Mouse (Mus musculus): ENCODE results near the gene Eif3d. TPM values are rescaled to one million over a fixed set of nuclear protein-coding genes. Genes with fewer than 3 reads are reported as not detected.
A peak's percentile ranks its signal among the peaks of the same experiment; 100 is the strongest.

The Eif3d gene
- polyA plus RNA-seq, 1 experiment from 2014 or later: 239 TPM

GRCm38 (mm10) chr15:77934326-77934725 is 36.3 kb downstream of the Eif3d start:
- no peaks in the 10 kb centered on the region for H3K36me3 ChIP-seq (ENCODE audit: insufficient read depth)
- no peak for TF ChIP-seq CTCF (IDR thresholded peaks at IDR 0.05; ENCODE audit: low read depth)

GRCm38 (mm10) chr15:77933770-77934169 is 36.8 kb downstream of the Eif3d start:
- Histone ChIP-seq H3K4me3 (ENCODE audit: low read depth, low read length) (no peak overlapping the region), H3K27me3 (ENCODE audit: insufficient read depth, low read length) (no peaks in the 10 kb centered on the region), H3K27ac (ENCODE audit: low read depth) (no peak overlapping the region), H3K4me2 (peak overlapping the region; percentile 40), H3K4me1 (ENCODE audit: insufficient read depth) (0 out of 2 replicates have a peak, but pooled peaks cover 5% of the 10 kb centered on the region), H3K36me3 (ENCODE audit: insufficient read depth) (no peaks in the 10 kb centered on the region), H3K9me3 (ENCODE audit: low read depth, low read length) (no peaks in the 10 kb centered on the region), H3K9ac (0 out of 2 replicates have a peak overlapping the region, but pooled peaks have one; percentile 23)
- DNase-seq (peak; percentile 99), ATAC-seq (ENCODE audit: insufficient read depth) (peak; percentile 40; the same call in 1 of the 2 replicates)
- TF ChIP-seq CTCF (IDR thresholded peaks at IDR 0.05; ENCODE audit: low read depth): peak; percentile 99
- under 1% methylated on average over 14 of the region's 14 CpGs for WGBS

More at GRCm38 (mm10) chr15:77934326-77934725, 36.3 kb downstream of the Eif3d start:
- DNase-seq: no peak
- no peak for ATAC-seq (ENCODE audit: insufficient read depth)
- Histone ChIP-seq H3K9me3 (ENCODE audit: low read depth, low read length) (no peaks in the 10 kb centered on the region), H3K4me3 (ENCODE audit: low read depth, low read length) (no peak overlapping the region), H3K27ac (ENCODE audit: low read depth) (no peak overlapping the region), H3K4me1 (ENCODE audit: insufficient read depth) (0 out of 2 replicates have a peak, but pooled peaks cover 5% of the 10 kb centered on the region), H3K4me2 (no peak overlapping the region; the same call in 1 of the 2 replicates), H3K9ac (no peak overlapping the region), H3K27me3 (ENCODE audit: insufficient read depth, low read length) (no peaks in the 10 kb centered on the region)
- 74% methylated on average over 11 of the region's 11 CpGs for WGBS

DNA sequence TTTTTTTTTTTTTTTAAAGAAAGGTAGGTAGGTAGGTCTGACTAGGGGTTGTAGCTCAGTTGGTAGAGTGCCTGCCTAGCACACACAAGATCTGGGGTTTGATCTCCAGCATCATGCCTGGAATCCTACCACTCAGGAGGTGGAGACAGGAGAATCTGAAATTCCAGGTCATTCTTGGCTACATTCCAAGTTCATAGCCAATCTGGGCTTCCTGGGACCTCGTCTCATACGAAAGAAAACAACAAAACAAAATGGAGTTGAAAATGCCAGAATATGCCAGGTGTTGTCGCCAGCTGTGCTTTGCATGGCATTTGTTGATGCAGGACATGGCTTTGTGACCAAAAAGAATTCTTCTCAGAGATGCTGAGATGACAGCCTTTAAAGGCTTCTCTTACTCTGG is 37.4 kb downstream of the Eif3d start:
- H3K36me3 ChIP-seq (ENCODE audit: insufficient read depth): no peaks in the 10 kb centered on the region
- H3K27me3 ChIP-seq (ENCODE audit: insufficient read depth, low read length): no peaks in the 10 kb centered on the region
- 0 out of 2 replicates have a peak overlapping the region, but pooled peaks have one; percentile 23 for H3K9ac ChIP-seq
- 60% methylated on average over 3 of the region's 3 CpGs for WGBS
- H3K9me3 ChIP-seq (ENCODE audit: low read depth, low read length): no peaks in the 10 kb centered on the region
- 0 out of 2 replicates have a peak, but pooled peaks cover 5% of the 10 kb centered on the region for H3K4me1 ChIP-seq (ENCODE audit: insufficient read depth)
- H3K4me3 ChIP-seq (ENCODE audit: low read depth, low read length): no peak overlapping the region
- no peak for TF ChIP-seq CTCF (IDR thresholded peaks at IDR 0.05; ENCODE audit: low read depth)
- no peak for DNase-seq
- peak overlapping the region; percentile 40 for H3K4me2 ChIP-seq
- no peak overlapping the region for H3K27ac ChIP-seq (ENCODE audit: low read depth)
- no peak for ATAC-seq (ENCODE audit: insufficient read depth)

DNA sequence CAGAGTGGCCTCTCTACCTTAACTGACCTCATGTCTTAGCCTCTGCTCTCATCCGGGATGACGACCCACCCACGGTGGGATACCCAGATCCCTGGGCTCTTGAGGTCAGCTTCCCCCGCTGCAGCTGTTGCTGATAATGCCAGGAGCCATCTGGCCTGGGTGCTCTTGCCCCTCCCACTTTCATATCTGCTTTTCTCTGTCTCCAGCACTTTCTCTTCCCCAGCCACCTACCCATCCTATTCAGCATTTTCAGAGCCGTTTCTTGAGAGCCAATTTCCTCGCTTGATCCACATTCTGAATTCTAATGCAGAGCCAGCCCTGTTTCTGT is 39.0 kb downstream of the Eif3d start:
- no peaks in the 10 kb centered on the region for H3K27me3 ChIP-seq (ENCODE audit: insufficient read depth, low read length)
- TF ChIP-seq CTCF (IDR thresholded peaks at IDR 0.05; ENCODE audit: low read depth): no peak
- H3K27ac ChIP-seq (ENCODE audit: low read depth): no peak overlapping the region
- no peak overlapping the region for H3K4me2 ChIP-seq
- no peak overlapping the region for H3K4me3 ChIP-seq (ENCODE audit: low read depth, low read length)
- H3K4me1 ChIP-seq (ENCODE audit: insufficient read depth): peaks cover 12% of the 10 kb centered on the region
- H3K36me3 ChIP-seq (ENCODE audit: insufficient read depth): peaks cover 11% of the 10 kb centered on the region; the same call in 1 of the 2 replicates
- WGBS: 47% methylated on average over 6 of the region's 6 CpGs
- no peaks in the 10 kb centered on the region for H3K9me3 ChIP-seq (ENCODE audit: low read depth, low read length)
- H3K9ac ChIP-seq: no peak overlapping the region
- ATAC-seq (ENCODE audit: insufficient read depth): no peak
- DNase-seq: no peak

DNA sequence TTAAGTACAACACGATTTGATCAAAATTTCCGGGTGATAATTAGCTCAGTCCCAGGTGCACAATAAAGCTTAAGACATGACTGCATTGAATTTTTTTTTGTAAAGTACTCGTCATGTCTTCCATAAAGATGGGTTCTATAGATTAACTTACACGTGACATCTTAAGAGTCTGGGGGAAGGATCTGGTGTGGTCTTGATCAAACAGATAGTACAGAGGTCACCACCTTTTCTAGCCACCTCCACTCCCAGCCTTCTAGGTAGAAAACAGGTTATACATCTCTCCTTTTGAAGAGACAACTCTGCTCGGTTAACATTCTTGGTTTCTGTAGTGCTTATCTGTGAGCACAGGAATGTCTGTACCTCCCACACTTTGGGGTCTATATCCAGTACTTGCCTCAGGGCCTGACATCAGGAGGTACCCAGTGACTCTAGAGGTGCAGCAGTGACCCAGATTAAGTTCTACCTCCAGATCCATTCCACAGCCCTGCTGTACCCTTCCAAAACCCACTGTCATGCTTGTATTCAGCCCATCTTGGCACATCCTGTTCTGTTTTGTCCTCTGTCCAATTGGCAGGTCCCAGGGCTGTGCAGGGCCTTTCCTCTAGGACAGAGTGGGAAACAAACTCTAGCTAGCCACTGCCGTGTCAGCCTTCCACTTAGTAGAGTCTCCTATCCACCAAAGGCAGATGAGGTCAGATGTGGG is 39.5 kb downstream of the Eif3d start:
- H3K4me1 ChIP-seq (ENCODE audit: insufficient read depth): peaks cover 12% of the 10 kb centered on the region
- H3K9me3 ChIP-seq (ENCODE audit: low read depth, low read length): no peaks in the 10 kb centered on the region
- no peak overlapping the region; the same call in 1 of the 2 replicates for H3K9ac ChIP-seq
- no peak overlapping the region for H3K4me2 ChIP-seq
- ATAC-seq (ENCODE audit: insufficient read depth) (no peak), DNase-seq (no peak)
- H3K4me3 ChIP-seq (ENCODE audit: low read depth, low read length): no peak overlapping the region
- no peak for TF ChIP-seq CTCF (IDR thresholded peaks at IDR 0.05; ENCODE audit: low read depth)
- no peak overlapping the region for H3K27ac ChIP-seq (ENCODE audit: low read depth)
- WGBS: 64% methylated on average over 6 of the region's 6 CpGs
- no peaks in the 10 kb centered on the region for H3K27me3 ChIP-seq (ENCODE audit: insufficient read depth, low read length)
- peaks cover 15% of the 10 kb centered on the region for H3K36me3 ChIP-seq (ENCODE audit: insufficient read depth)

GRCm38 (mm10) chr15:77929804-77930203 is 40.8 kb downstream of the Eif3d start:
- peaks cover 22% of the 10 kb centered on the region for H3K36me3 ChIP-seq (ENCODE audit: insufficient read depth)
- H3K9me3 ChIP-seq (ENCODE audit: low read depth, low read length): no peaks in the 10 kb centered on the region
- 45% methylated on average over 8 of the region's 8 CpGs for WGBS
- no peak for DNase-seq
- H3K4me1 ChIP-seq (ENCODE audit: insufficient read depth): peaks cover 12% of the 10 kb centered on the region
- TF ChIP-seq CTCF (IDR thresholded peaks at IDR 0.05; ENCODE audit: low read depth): no peak
- ATAC-seq (ENCODE audit: insufficient read depth): no peak
- H3K4me2 ChIP-seq: peak overlapping the region; percentile 91
- peak overlapping the region; percentile 65 for H3K9ac ChIP-seq
- no peaks in the 10 kb centered on the region for H3K27me3 ChIP-seq (ENCODE audit: insufficient read depth, low read length)
- H3K27ac ChIP-seq (ENCODE audit: low read depth): peak overlapping the region; percentile 84; the same call in 1 of the 2 replicates
- peak overlapping the region; percentile 56 for H3K4me3 ChIP-seq (ENCODE audit: low read depth, low read length)

- peak within 1 kb of the TSS; percentile 65 for H3K9ac ChIP-seq
- no peaks in the 10 kb centered on the region for H3K9me3 ChIP-seq (ENCODE audit: low read depth, low read length)
- peak within 1 kb of the TSS; percentile 91 for H3K4me2 ChIP-seq
- peak; percentile 97 for ATAC-seq (ENCODE audit: insufficient read depth)
- peak; percentile 34 for TF ChIP-seq CTCF (IDR thresholded peaks at IDR 0.05; ENCODE audit: low read depth)
- peaks cover 12% of the 10 kb centered on the region for H3K4me1 ChIP-seq (ENCODE audit: insufficient read depth)
- under 1% methylated on average over 34 of the region's 34 CpGs for WGBS
- peaks cover 31% of the 10 kb centered on the region for H3K36me3 ChIP-seq (ENCODE audit: insufficient read depth)
- H3K27ac ChIP-seq (ENCODE audit: low read depth): peak within 1 kb of the TSS; percentile 94
- peak within 1 kb of the TSS; percentile 56 for H3K4me3 ChIP-seq (ENCODE audit: low read depth, low read length)
- DNase-seq: peak; percentile 99
- no peaks in the 10 kb centered on the region for H3K27me3 ChIP-seq (ENCODE audit: insufficient read depth, low read length)
These were observed 41.8 kb downstream of the Eif3d start, which contains the start of gene Txn2 for GRCm38 (mm10) chr15:77928673-77929331. Txn2 (minus strand) TSS chr15:77929006.

Data from lung, embryonic 14.5 days (tissue).